Mouse (Mus musculus) urinary bladder, adult 2 months (tissue): ENCODE measurements around the gene Elovl6. TPM values are rescaled to one million over a fixed set of nuclear protein-coding genes. Genes with fewer than 3 reads are reported as not detected.

ENCODE experiments used
- DNase-seq: peaks from one replicate; pipeline ENCODE4 v3.0.0; 2022; ENCODE audit warnings: low spot score
- polyA plus RNA-seq: library from polyadenylated mRNA; depleted of rRNA; stranded (reverse); fragments of >200 nt; gene quantifications from 2 replicates; pipeline ENCODE4 v1.2.3, GENCODE M21; 2012

Elovl6 gene
- polyA plus RNA-seq, 1 experiment, result 34.2 TPM

GRCm38 (mm10) chr3:129647312-129647711, 115.2 kb downstream of the Elovl6 start:
- DNase-seq, result no peak

- DNase-seq, result no peak
These were observed 116.4 kb downstream of the Elovl6 start for GRCm38 (mm10) chr3:129648598-129648997.

GRCm38 (mm10) chr3:129649586-129650292, 117.6 kb downstream of the Elovl6 start:
- DNase-seq, result no peak

- no peak for DNase-seq
These were observed 118.1 kb downstream of the Elovl6 start for GRCm38 (mm10) chr3:129650293-129650612.

GRCm38 (mm10) chr3:129650931-129651330, 118.8 kb downstream of the Elovl6 start:
- DNase-seq, result no peak

GRCm38 (mm10) chr3:129651765-129652164, 119.6 kb downstream of the Elovl6 start:
- DNase-seq, result no peak

GRCm38 (mm10) chr3:129652476-129652875, 120.3 kb downstream of the Elovl6 start:
- DNase-seq, result no peak

GRCm38 (mm10) chr3:129656540-129656939, 124.4 kb downstream of the Elovl6 start:
- DNase-seq, result no peak

GRCm38 (mm10) chr3:129657222-129657621, 125.1 kb downstream of the Elovl6 start:
- no peak for DNase-seq

GRCm38 (mm10) chr3:129657775-129658174, 125.6 kb downstream of the Elovl6 start:
- DNase-seq, result no peak

- DNase-seq, result no peak
These were observed 126.6 kb downstream of the Elovl6 start for GRCm38 (mm10) chr3:129658776-129659175.

GRCm38 (mm10) chr3:129663906-129664305, 131.8 kb downstream of the Elovl6 start:
- no peak for DNase-seq

- DNase-seq, result no peak
These were observed 143.8 kb downstream of the Elovl6 start for GRCm38 (mm10) chr3:129675923-129676322.

- DNase-seq, result no peak
These were observed 148.1 kb downstream of the Elovl6 start for GRCm38 (mm10) chr3:129680258-129680657.

GRCm38 (mm10) chr3:129681841-129682240, 149.7 kb downstream of the Elovl6 start:
- DNase-seq, result no peak

GRCm38 (mm10) chr3:129682389-129682788, 150.2 kb downstream of the Elovl6 start:
- DNase-seq, result no peak

- no peak for DNase-seq
These were observed 151.0 kb downstream of the Elovl6 start for GRCm38 (mm10) chr3:129683060-129683679.

- no peak for DNase-seq
These were observed 154.0 kb downstream of the Elovl6 start for GRCm38 (mm10) chr3:129686196-129686595.

GRCm38 (mm10) chr3:129686698-129687333, 154.7 kb downstream of the Elovl6 start:
- no peak for DNase-seq

GRCm38 (mm10) chr3:129687429-129687828, 155.3 kb downstream of the Elovl6 start:
- DNase-seq, result no peak
